Mouse (Mus musculus) left cerebral cortex, postnatal 25 days (tissue): ENCODE results near the gene Lpcat3. TPM values are rescaled to one million over a fixed set of nuclear protein-coding genes. Genes with fewer than 3 reads are reported as not detected.

Experiments used
- DNase-seq, 2 experiments: peaks; one replicate each; pipeline ENCODE4 v3.0.0; 2022; ENCODE audit warnings: low spot score in 2 of 2, mixed read lengths in 1 of 2
- intact Hi-C: fragments of 180-260 bp; cut with DNase I; formaldehyde crosslinking; loops from one replicate; pipeline ENCODE4 v1.15.1; 2025
- total RNA-seq, 2 experiments: library from RNA; stranded (reverse); gene quantifications; 2 replicates each; pipeline ENCODE4 v1.2.3; 2021

Lpcat3 gene
- total RNA-seq, 2 experiments from 2014 or later = 22.4 to 31.2 TPM

GRCm38 (mm10) chr6:124729850-124730705 lies 67.3 kb downstream of the Lpcat3 start:
- intact Hi-C loops = no loop called here

DNA sequence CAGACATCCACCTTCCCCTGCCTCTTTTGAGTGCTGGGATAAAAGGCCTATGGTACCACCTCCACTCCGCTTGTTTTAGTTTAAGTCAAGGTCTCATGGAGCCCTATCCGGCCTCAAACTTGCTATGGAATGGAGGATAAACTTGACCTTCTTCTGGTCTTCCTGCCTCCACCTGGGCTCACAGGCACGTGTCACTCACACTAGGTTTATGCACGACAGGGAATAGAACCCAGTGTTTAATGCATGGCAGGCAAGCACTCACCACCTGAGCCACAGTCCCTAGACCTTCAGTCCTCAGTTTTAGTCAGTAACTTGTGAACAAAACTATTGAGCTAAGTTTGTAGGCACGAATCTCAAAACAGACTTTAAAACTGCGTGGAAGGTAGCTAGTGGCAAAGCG lies 68.2 kb downstream of the Lpcat3 start:
- no peak for DNase-seq
- intact Hi-C loops = no loop called here

More at GRCm38 (mm10) chr6:124729850-124730705, 67.3 kb downstream of the Lpcat3 start:
- DNase-seq = no peak

DNA sequence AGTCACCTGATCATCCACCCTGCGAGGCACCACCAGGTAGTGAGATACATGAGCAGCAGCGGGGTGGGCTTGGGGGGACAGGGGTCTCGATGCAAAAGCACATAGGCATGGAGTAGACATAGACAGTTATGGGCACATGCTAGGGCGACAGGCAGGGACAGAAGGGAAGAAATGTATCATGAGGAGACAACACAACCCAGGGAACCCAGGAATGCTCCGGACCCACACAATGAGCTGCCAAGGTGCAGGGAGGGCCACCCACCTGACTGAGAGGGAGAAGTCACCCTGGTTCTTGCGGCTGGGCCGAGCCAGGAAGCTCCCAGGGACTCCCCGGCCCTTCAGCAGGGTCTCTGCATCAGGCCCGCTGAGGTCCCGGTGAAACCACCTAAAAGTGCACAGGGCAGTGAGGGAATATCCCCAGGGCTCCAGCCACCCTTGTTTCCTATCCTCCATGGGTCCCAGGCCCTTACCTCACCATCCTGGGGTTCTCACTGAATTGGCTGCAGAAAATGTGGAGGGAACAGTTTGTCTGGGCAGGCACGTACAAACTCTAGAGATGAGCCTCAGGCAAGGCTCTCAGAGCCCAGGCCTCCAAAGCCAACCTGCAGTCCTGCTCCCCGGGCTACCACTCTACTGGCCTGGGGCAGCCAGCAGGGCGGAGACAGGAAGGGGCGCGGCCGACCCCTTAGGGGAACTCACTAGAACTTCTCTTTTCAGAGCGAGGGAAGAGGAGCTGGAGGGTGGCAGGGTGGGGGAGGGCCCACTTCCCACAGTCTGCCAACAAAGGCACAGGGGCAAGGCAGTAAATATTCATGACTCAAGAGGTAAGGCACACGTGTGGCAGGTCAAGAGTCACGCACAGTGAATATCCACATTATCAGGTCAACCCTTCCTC lies 69.9 kb downstream of the Lpcat3 start:
- intact Hi-C loops = no loop called here
- DNase-seq = no peak

- intact Hi-C loops = no loop called here
- DNase-seq = no peak
These were observed 71.6 kb downstream of the Lpcat3 start for GRCm38 (mm10) chr6:124734417-124734816.

GRCm38 (mm10) chr6:124737040-124737439 lies 74.2 kb downstream of the Lpcat3 start:
- DNase-seq = peak in 1 of 2 experiments; percentile 63
- intact Hi-C loops = no loop called here

DNA sequence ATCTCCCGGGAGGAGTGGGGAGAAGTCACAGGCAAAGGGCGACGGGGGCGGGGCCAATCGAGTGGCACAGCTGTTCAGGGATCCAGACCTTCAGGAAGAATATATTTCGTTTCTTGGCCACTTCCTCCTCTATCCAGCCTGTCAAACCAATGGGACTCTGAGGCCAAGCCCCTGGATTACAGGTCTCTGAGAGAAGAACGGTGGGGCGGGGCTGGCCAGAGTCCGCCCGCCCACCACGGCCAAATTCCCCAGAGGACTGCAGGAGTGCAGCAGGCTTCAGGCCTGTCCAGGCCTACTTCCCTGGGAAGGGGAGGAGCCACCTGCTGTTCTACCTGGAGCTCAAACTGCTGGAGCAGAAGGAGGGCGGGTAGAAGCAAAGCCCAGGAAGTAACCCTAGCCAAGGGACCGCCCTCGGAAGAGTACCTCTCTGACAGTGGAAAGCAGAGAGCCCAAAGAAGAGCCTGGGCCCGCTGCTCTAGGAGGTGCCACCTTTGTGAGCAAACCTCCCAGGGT lies 75.7 kb downstream of the Lpcat3 start, which contains the start of gene Ptpn6:
Ptpn6 (minus strand) TSS at position 204 of the 513 bp plus-strand sequence.
- intact Hi-C loops = no loop called here
- no peak for DNase-seq

GRCm38 (mm10) chr6:124739231-124739796 lies 76.5 kb downstream of the Lpcat3 start:
- intact Hi-C loops = no loop called here
- no peak for DNase-seq

DNA sequence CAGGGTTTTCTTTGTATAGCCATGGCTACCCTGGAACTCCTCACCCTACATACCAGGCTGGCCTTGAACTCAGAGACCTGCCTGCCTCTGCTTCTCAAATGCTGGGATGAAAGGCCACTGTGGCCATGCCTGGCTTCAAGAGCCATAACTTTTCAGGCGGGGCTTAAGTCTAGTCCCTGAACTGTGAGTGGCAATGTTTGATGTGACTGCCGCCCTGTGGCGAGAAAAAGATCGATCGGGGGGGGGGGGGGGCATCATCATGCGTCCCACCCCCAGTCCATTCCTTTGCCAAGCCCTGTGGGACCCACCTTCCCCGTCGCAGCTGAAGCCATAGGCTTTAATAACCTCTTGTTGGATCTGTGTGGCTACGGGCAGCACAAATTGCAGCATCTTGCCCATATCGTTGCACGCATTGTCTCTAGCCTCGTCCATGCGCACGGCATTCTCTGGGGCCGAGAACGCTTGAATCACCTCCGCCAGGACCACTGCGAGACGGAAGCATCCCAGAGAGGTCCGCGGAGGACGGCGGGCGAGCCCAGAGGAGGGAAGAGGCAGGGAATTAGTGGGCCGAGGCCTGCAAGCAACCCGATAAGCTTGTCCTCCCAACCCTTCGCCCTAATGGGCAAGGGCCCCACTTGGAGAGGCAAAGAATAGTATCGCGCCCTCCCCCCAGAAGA lies 77.5 kb downstream of the Lpcat3 start:
- peak in 1 of 2 experiments; percentile 61 for DNase-seq
- intact Hi-C loops = loop anchor here (2.0 kb wide), 2 partner anchors 28 to 64 kb away; partner anchors contain the start of genes Emg1 and Phb2

DNA sequence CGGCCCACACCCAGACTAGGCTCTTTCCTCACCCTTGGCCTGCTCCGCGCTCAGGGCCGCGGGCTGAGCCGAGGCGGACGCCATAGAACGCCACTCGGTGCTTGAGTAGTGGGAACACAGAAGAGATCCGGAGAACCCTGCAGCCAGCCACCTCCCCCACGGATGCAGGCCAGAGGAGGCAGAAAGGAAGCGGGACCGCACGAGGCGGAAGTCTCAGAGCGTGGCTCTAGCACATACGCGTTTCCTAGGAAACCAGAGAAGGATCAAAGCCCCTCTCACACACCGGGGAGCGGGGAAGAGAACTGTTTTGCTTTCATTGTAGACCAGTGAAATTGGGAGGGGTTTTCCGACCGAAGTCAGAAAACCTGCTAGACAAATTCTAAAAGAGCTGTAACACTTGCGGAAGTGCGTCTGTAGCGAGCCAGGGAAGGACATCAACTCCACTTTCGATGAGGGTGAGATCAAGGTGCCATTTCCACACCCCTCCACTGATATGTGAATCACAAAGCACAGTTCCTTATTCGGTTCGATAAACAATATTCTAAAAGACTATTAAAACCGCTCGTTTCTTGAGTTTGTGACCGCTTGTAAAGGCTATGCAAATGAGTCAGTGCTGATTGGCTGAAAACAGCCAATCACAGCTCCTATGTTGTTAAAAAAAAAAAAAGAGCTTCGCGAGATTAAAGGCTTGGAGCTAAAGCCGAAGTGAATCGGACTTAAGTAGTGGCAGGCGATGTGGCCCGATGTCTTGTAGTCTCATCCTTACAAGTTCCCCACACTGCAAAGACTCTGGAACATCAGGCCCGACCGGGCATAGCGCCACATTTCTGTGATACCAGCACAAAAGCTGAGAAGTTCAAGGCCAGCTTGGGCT lies 78.3 kb downstream of the Lpcat3 start, which contains the start of gene Grcc10:
Grcc10 (minus strand) TSS at position 487 of the 874 bp plus-strand sequence.
- DNase-seq = peak; percentile 91 to 96
- intact Hi-C loops = loop anchor here (2.0 kb wide), 2 partner anchors 28 to 64 kb away; partner anchors contain the start of genes Emg1 and Phb2

- intact Hi-C loops = loop anchor here (2.0 kb wide), 2 partner anchors 29 to 63 kb away; partner anchors contain the start of genes Emg1 and Phb2
These were observed 79.0 kb downstream of the Lpcat3 start for GRCm38 (mm10) chr6:124741842-124742241.

GRCm38 (mm10) chr6:124742839-124743514 lies 80.2 kb downstream of the Lpcat3 start:
- intact Hi-C loops = no loop called here
- DNase-seq = no peak

More at GRCm38 (mm10) chr6:124741842-124742241, 79.0 kb downstream of the Lpcat3 start:
- no peak for DNase-seq

DNA sequence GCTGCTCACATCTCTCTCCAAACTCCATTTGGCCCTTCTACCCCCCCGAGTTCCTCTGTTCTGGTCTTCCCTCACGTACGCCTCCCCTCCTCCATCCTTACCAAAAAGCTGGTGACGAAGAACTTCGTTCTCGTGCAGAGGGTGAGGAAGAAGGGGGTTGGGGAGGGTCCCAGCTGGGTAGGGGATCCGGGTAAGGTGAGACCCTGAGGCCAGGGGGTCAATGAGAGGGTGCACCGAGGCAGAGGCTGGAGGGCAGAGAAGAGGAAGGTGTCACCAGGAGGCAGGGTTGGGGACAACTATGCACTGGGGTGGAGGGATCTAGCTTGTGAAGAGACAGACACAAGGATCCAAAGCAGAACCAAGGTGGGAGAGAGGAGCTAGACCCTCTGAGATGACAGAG lies 80.8 kb downstream of the Lpcat3 start:
- no peak for DNase-seq

DNA sequence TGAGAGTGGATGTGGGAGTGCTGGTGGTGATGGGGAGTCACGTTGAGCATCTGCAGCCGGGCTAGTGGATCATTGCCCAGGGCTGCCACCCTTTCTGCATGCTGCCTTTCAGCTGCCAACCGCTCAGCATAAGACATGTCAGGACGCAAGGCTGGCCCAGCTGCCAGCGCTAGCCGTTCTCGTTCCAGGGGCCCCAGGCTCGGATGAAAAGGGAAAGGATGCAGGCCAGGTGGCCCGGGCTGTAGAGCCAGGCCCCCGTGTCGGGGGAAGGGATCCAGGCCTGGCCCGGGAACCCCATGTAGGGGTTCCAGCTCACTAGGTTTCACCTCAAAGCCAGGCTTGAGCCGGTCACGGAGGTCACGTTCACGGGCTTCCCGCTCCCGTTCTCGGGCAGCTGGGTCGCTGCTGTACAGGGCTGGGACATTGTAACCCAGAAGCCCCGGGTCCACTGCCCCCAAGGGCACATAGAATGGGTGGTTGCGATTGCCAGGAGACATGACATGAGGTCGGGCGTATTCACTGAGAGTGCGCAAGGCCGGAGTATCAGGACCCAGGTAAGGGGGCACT lies 82.0 kb downstream of the Lpcat3 start:
- intact Hi-C loops = loop anchor here (2.0 kb wide), 1 partner anchor 14 kb away; no protein-coding TSS in a partner anchor
- DNase-seq = no peak

More for the DNA sequence above, 80.8 kb downstream of the Lpcat3 start:
- intact Hi-C loops = loop anchor here (2.0 kb wide), 1 partner anchor 15 kb away; no protein-coding TSS in a partner anchor

DNA sequence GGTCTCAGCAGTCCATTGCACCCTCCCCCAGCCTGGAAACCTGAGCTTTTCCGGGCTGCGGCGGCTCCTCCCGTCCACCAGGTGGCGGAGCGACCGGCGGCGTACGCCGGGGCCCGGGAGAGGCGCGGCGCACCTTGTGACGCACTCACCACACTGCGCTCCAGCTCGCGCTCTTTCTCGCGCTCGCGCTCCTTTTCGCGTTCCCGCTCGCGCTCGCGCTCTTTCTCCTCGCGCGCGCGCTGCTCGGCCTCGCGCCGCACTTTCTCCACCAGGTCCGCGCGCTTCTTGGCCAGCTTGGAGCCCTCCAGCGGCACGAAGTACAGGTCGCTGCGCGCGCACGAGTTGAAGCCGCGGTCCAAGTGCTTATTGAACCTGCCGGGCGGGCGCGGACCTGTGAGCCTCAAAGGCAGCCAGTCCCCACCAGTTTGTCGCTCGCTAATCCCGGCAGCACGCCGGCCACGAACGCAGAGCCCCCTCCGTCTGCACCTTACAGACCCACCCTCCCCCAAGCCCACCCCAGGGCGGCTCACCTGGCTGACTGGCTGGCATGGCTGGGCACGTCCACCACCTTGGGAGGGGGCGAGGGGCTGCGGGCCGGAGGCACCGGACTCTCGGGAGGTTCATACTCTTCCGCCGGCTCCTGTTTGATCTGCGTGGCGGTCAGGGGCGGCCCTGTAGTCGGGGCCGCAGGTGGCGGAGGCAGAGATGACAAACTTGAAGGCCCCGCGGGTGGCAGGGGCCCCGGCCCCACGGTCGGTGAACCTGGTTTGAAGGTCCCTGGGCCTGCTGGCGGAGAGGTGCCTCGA lies 82.9 kb downstream of the Lpcat3 start:
- peak; percentile 95 to 97 for DNase-seq
- intact Hi-C loops = loop anchor here (2.0 kb wide), 1 partner anchor 13 kb away; no protein-coding TSS in a partner anchor

DNA sequence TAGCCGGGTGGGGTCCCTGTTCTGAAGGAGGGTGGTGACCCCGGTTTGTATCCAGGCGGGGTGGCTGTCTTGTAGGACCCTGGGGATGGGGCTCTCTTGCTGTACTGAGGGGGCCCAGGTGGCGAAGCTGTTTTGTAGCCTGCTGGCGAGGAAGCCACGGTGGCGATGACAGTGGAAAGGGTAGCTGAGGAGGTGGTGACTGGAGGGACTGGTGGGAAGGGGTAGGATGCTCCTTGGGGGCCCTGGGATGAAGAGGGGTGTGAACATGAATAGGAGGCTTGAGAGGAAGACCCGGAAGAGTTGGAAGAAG lies 83.4 kb downstream of the Lpcat3 start:
- intact Hi-C loops = no loop called here
- no peak for DNase-seq
